Mouse (Mus musculus) lung, embryonic 16.5 days (tissue): ENCODE results near the gene Ruvbl2. TPM values are rescaled to one million over a fixed set of nuclear protein-coding genes. Genes with fewer than 3 reads are reported as not detected.
A peak's percentile ranks its signal among the peaks of the same experiment; 100 is the strongest.

Experiments used
- ATAC-seq: fragments of 200-750 bp; cut with Nextera tagmentation; 2 replicates; pipeline ENCODE4 v1.8.0; 2017; ENCODE audit warnings: low read depth, mild to moderate bottlenecking, moderate library complexity
- H3K27ac ChIP-seq: fragments of 300-500 bp; sonication (generic); 2 replicates; pipeline ENCODE4 v1.5.1; 2014; ENCODE audit warnings: mild to moderate bottlenecking, control low read depth, low read length
- H3K27me3 ChIP-seq: fragments of 300-500 bp; sonication (generic); 2 replicates; pipeline ENCODE4 v1.6.1; 2014; ENCODE audit warnings: low read depth, low read length, mixed read lengths; ENCODE audit not compliant: control insufficient read depth, insufficient read depth
- H3K36me3 ChIP-seq: fragments of 300-500 bp; sonication (generic); 2 replicates; pipeline ENCODE4 v1.6.1; 2014; ENCODE audit warnings: low read length; ENCODE audit not compliant: control insufficient read depth, insufficient read depth
- H3K4me1 ChIP-seq: fragments of 300-500 bp; sonication (generic); replicated peaks from 2 replicates; pipeline ENCODE4 v1.6.1; 2014; ENCODE audit warnings: low read length, mixed read lengths; ENCODE audit not compliant: control insufficient read depth, insufficient read depth
- H3K4me2 ChIP-seq: fragments of 300-500 bp; sonication (generic); 2 replicates; pipeline ENCODE4 v1.6.1; 2014; ENCODE audit warnings: low read depth, low read length, control low read depth
- H3K4me3 ChIP-seq: fragments of 300-500 bp; sonication (generic); 2 replicates; pipeline ENCODE4 v1.5.1; 2014; ENCODE audit warnings: mild to moderate bottlenecking, low read length, control low read depth
- H3K9ac ChIP-seq: fragments of 300-500 bp; sonication (generic); 2 replicates; pipeline ENCODE4 v1.6.1; 2014; ENCODE audit warnings: low read length, control low read depth
- H3K9me3 ChIP-seq: fragments of 300-500 bp; sonication (generic); 2 replicates; pipeline ENCODE4 v1.6.1; 2016; ENCODE audit warnings: low read length; ENCODE audit not compliant: control insufficient read depth
- WGBS: fragments of 180-500 bp; shearing (Covaris S2); extraction: QIAGEN DNeasy Blood & Tissue Kit; methylation state at CpG from one replicate; pipeline ENCODE4 v1.1.7; 2014; 5-methylcytosine and 5-hydroxymethylcytosine counted together
- polyA plus RNA-seq: library from polyadenylated mRNA; unstranded; fragments of >200 nt; fragmentation: Nextera tagmentation; extraction: Ambion mirVana; gene quantifications from 2 replicates; pipeline ENCODE4 v1.2.1, GENCODE M21; 2015

Ruvbl2 gene
- polyA plus RNA-seq, 1 experiment from 2014 or later, result 160 TPM

DNA sequence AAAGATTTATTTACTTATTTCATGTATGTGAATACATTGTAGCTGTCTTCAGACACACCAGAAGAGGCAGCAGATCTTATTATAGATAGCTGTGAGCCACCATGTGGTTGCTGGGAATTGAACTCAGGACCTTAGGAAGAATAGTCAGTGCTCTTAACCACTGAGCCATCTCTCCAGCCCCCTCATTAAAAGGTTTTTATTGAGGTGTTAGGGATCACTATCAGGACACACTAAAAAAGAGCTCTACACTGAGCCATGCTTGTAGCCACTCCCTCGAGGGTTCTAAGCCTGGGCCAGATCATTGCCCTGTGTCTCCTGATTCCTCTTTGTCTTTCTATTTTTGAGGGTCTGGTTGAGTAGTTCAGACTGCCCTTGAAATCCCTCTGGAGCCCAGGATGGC, 38.6 kb upstream of the Ruvbl2 start:
- no peaks in the 10 kb centered on the region for H3K9me3 ChIP-seq
- no peak for ATAC-seq
- H3K4me2 ChIP-seq, result no peak overlapping the region
- H3K9ac ChIP-seq, result no peak overlapping the region
- H3K27ac ChIP-seq, result no peak overlapping the region
- WGBS, result 33% methylated on average over 1 of the region's 1 CpGs
- no peaks in the 10 kb centered on the region for H3K36me3 ChIP-seq
- H3K4me3 ChIP-seq, result no peak overlapping the region
- peaks cover 3% of the 10 kb centered on the region; the same call in 1 of the 2 replicates for H3K4me1 ChIP-seq
- H3K27me3 ChIP-seq, result no peaks in the 10 kb centered on the region

DNA sequence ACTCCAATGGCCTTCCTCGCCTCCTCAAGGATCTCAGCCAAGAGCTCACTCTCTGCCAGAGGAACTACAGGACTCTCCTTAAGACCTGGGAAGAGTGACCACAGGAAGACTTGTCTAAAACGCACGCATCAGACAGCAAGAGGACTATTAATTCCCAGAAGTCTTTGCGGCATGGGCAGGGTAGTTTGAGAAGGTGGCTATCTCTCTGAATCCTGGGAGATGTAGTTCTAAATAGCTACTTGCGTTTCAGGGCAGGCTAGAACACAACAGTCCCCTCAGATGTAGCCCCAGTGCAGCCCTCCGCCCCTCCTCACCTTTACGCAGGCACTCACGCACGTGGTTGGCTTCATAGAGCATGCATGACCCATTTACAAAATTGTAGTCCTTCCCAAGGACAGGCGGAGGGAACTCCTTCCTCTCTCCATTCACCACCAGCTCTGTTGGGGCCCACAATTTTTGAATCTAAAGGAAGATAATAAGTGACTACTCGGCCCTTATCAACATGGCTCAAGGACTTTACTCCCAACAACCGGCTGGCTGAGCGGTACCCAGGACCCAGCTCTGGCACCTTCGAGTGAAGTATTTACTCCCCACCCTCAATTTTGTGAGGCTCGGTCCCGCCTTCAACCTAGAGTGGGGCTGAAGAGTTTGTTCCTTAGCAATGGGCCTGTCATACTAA, 37.5 kb upstream of the Ruvbl2 start:
- ATAC-seq, result peak; percentile 35
- H3K4me3 ChIP-seq, result peak overlapping the region; percentile 34
- 46% methylated on average over 16 of the region's 16 CpGs for WGBS

DNA sequence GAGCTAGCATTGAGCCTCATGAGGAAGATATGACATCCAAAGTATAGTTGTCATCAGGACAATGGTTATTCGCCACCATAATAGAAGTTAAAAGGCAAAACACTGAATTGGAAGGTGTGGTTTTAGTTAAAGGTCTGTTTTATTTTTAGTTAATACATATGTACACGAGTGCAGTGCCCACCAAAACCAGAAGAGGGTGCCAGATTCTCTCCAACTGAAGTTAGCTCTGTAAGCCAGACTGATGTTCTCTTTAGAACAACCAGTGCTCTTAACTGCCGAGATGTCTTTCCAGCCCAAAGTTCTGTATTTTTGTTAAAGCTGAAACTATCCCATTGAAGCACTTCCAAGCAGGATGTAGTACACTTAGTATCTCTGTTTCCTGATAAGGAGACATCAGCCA, 33.0 kb upstream of the Ruvbl2 start:
- peaks cover 11% of the 10 kb centered on the region for H3K4me1 ChIP-seq
- no peak overlapping the region for H3K4me2 ChIP-seq
- WGBS, result 5% methylated on average over 3 of the region's 3 CpGs
- ATAC-seq, result no peak
- no peaks in the 10 kb centered on the region for H3K36me3 ChIP-seq
- H3K27ac ChIP-seq, result no peak overlapping the region
- H3K27me3 ChIP-seq, result no peaks in the 10 kb centered on the region
- H3K9ac ChIP-seq, result no peak overlapping the region
- no peaks in the 10 kb centered on the region for H3K9me3 ChIP-seq
- no peak overlapping the region for H3K4me3 ChIP-seq

More for the DNA sequence above, 37.5 kb upstream of the Ruvbl2 start:
- no peaks in the 10 kb centered on the region for H3K36me3 ChIP-seq
- peaks cover 3% of the 10 kb centered on the region; the same call in 1 of the 2 replicates for H3K4me1 ChIP-seq
- H3K4me2 ChIP-seq, result peak overlapping the region; percentile 47
- H3K27ac ChIP-seq, result no peak overlapping the region
- no peaks in the 10 kb centered on the region for H3K9me3 ChIP-seq
- no peaks in the 10 kb centered on the region for H3K27me3 ChIP-seq
- H3K9ac ChIP-seq, result peak overlapping the region; percentile 57

DNA sequence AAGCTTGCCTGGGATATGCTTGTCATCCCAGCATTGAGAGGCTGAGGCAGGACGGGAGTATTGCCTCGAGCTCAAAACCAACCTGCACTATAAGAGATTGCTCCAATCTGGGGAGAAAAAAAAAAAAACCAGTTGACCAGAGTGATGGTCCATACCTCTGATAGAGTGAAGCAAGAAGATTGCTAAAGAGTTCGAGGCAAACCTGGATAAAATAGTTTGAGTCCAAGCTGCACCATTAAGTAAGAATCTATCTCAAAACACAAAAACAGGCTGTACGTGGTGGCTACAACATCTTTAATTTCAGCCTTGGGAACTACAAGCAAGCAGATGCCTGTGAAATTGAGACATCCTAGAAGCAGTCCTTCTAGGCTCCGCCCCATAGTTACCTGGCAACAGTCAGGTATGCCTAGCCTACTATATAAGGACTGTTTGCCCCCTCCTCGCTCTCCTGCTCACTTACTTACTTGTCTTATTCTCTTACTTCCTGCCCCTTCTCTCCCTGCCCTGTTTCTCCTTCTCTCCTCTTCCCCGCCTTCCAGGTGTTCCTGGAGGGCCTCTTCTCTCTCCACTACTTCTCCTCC, 29.3 kb upstream of the Ruvbl2 start:
- H3K4me2 ChIP-seq, result peak overlapping the region; percentile 85
- H3K4me3 ChIP-seq, result peak overlapping the region; percentile 84
- no peaks in the 10 kb centered on the region for H3K9me3 ChIP-seq
- WGBS, result 24% methylated on average over 7 of the region's 7 CpGs
- H3K9ac ChIP-seq, result peak overlapping the region; percentile 84
- peaks cover 14% of the 10 kb centered on the region for H3K4me1 ChIP-seq
- peak; percentile 64 for ATAC-seq
- H3K36me3 ChIP-seq, result peaks cover 13% of the 10 kb centered on the region
- peak overlapping the region; percentile 73 for H3K27ac ChIP-seq
- H3K27me3 ChIP-seq, result no peaks in the 10 kb centered on the region

GRCm38 (mm10) chr7:45466283-45467089, 28.6 kb upstream of the Ruvbl2 start, which contains the start of gene Bax:
Gene Bax (minus strand): TSS chr7:45466898.
- Histone ChIP-seq H3K4me1 (peaks cover 14% of the 10 kb centered on the region), H3K4me2 (peak within 1 kb of the TSS; percentile 85), H3K9me3 (no peaks in the 10 kb centered on the region), H3K36me3 (peaks cover 16% of the 10 kb centered on the region), H3K27ac (peak within 1 kb of the TSS; percentile 73), H3K9ac (peak within 1 kb of the TSS; percentile 84), H3K4me3 (peak within 1 kb of the TSS; percentile 84), H3K27me3 (no peaks in the 10 kb centered on the region)
- ATAC-seq, result peak; percentile 87
- under 1% methylated on average over 58 of the region's 58 CpGs for WGBS

DNA sequence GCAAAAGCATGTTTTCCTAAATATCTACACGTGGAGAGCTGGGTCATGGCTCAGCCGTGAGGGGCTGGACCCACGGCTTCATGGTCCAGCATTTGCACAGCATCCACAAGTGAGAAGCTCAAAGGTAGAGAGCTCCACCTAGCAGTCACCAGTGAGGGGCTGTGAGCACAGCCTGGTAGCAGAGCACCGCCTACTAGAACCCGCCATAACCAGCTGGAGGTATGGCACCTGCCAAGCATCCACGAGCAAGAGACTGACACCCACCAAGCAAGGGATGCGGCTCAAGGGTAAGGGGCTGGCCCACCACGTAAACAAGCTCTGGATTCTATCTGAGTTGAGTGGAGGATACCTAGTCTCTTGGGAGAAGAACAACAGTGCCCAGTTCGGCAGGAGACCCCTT, 27.7 kb upstream of the Ruvbl2 start:
- Histone ChIP-seq H3K9ac (no peak overlapping the region; the same call in 1 of the 2 replicates), H3K27ac (no peak overlapping the region), H3K9me3 (no peaks in the 10 kb centered on the region), H3K4me2 (peak overlapping the region; percentile 85), H3K36me3 (peaks cover 16% of the 10 kb centered on the region), H3K27me3 (no peaks in the 10 kb centered on the region), H3K4me3 (peak overlapping the region; percentile 84), H3K4me1 (peaks cover 20% of the 10 kb centered on the region)
- WGBS, result 71% methylated on average over 9 of the region's 9 CpGs
- no peak for ATAC-seq

- Histone ChIP-seq H3K4me2 (no peak overlapping the region), H3K9me3 (no peaks in the 10 kb centered on the region), H3K36me3 (peaks cover 16% of the 10 kb centered on the region), H3K4me3 (no peak overlapping the region), H3K27ac (no peak overlapping the region), H3K4me1 (peaks cover 25% of the 10 kb centered on the region), H3K9ac (no peak overlapping the region), H3K27me3 (no peaks in the 10 kb centered on the region)
- 92% methylated on average over 12 of the region's 12 CpGs for WGBS
- no peak for ATAC-seq
Measured at GRCm38 (mm10) chr7:45465112-45465511, 27.2 kb upstream of the Ruvbl2 start.

DNA sequence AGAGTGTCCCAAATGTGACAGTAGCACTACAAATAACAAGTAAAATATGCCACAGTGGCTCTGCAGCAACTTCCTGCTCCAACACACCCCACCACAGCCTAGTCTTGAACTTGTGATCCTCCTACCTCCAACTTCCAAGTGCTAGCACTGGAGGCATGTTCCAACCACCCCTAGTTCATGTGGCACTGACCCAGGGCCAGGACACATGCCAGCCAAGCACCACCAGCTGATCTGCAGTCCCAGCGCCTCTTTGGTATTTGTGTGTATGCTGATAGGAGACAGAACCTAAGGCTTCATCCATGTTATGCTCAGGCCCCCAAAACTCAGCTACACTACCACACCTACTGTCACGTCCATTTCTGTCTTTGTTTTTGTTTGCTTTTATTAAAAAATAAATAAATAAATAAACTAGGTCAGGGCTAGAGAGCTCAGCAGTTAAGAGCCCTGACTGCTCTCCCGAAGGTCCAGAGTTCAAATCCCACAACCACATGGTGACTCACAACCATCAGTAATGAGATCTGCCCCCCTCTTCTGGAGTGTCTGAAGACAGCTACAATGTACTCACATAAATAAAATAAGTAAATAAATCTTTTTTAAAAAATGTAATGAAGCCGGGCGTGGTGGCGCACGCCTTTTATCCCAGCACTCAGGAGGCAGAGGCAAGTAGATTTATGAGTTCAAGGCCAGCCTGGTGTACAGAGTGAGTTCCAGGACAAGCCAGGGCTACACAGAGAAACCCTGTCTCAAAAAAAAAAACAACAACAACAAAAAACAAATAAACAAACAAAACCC, 26.3 kb upstream of the Ruvbl2 start:
- Histone ChIP-seq H3K36me3 (peaks cover 16% of the 10 kb centered on the region), H3K9me3 (no peaks in the 10 kb centered on the region), H3K4me2 (no peak overlapping the region), H3K27ac (no peak overlapping the region), H3K4me3 (no peak overlapping the region), H3K9ac (no peak overlapping the region), H3K4me1 (peaks cover 27% of the 10 kb centered on the region), H3K27me3 (no peaks in the 10 kb centered on the region)
- 91% methylated on average over 7 of the region's 7 CpGs for WGBS
- ATAC-seq, result no peak
